Mouse (Mus musculus) c-Kit-positive CD71-negative TER-119-negative erythroid progenitor cells, embryonic 14.5 days (primary cell): Measurements from ENCODE around the gene Ostn.

Experiments used
- DNase-seq: peaks from one replicate; pipeline ENCODE4 v3.0.0-alpha.2; 2013; ENCODE audit warnings: low read depth

Gene Ostn

DNA sequence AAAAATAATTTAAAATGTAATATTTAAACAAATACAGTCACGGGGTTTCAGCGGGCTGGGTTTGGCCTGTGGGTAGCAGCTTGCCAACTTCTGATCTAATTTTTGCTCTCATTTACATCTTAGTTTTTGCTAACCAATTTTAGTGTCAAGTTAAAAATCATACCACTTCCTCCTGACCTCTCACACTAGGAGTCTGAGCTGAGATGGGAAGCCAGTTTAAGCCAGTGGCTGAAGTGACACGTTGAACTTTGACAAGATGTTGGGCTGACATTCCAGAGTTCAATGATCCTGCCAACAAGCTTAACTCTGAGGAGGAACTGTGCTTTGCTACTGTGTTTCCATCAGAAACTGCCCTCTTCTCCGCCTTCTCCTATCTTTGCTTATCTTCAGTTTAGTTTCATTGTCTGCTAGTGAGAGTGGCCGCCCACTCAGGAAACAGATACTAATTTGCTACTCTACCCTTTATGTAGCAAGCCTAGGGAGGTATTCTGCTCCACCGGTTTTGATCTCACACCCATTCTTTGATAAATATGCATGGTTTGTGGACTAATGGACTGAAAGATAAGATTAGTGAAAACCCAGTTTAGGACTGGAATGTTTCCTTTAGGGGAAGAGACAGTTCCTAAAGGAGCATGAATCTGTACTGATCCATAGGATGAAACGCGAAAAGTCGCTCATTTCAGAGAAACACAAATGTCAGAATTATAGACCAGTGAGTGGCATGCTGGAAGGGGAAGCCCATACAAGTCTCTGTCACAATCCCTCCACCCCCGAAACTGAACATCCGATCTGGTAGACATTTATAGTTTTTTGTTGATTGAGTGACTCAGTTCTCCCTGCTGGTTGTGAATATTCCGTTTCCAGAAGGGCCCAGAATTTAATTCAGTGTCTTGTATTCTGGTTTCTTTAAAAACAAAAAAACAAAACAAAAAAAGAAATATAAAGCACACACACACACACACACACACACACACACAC, 80.6 kb downstream of the Ostn start:
- no peak for DNase-seq

GRCm38 (mm10) chr16:27388761-27389451, 81.6 kb downstream of the Ostn start, which contains the start of gene Ccdc50:
Gene Ccdc50, plus strand, starts transcription at chr16:27388869.
- no peak for DNase-seq

DNA sequence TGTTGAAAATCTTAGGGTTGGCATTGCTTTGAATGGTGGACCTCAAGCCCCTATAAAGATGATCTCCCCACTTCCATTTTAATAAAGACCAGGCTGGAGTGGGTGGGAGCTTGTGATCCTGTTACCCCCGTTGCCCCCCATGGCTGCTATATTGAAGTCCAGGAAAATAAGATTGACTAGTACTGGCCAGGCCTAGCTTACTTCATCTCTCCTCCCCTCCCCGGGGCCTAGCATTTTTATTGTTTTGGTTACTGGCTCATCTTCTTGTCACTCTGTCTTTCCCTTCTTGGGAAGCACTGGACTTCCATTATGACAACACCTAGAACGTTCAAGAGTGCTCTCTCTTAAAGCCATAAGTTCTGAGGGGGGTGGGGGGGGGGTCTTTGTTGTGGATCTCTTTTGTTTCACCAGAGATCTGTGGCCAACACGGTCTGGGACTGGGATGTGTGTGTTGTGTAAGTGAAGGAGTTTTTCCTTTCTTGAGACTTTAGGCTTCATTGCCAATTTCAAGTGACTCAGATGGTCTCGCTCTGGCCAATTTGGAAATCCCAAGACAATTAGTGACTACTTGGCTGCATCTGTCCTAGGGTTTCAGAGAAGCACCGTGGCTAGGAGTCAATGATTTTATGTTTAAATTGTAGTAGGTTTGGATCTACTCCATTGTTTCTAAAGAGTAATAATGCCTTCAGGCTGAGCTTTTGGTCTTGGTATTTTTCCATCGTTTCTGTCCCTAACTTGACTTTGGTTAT, 82.4 kb downstream of the Ostn start:
- no peak for DNase-seq

GRCm38 (mm10) chr16:27390306-27390705, 83.0 kb downstream of the Ostn start:
- DNase-seq, result no peak

DNA sequence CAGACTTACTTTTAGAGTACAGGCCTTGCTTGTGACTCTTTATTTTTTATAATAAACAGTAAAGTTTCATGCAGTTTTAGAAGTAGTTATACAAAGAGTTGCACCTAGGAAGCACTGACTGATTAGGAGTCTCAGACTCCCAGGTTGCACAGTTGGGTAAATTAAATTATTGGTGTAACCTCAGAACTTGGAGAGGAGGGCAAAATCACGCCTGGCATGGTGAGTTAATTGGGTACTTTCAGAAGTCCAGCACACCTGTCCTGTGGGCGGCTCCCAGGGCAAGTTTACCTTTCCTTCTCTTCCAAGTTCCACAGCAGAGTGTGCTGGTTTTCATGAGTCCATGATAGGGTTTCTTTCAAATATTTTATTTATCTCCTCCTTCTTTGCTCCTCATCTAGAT, 84.6 kb downstream of the Ostn start:
- no peak for DNase-seq

- DNase-seq, result no peak
These were observed 88.2 kb downstream of the Ostn start for GRCm38 (mm10) chr16:27395251-27396037.

- DNase-seq, result no peak
These were observed 89.7 kb downstream of the Ostn start for GRCm38 (mm10) chr16:27396951-27397350.

DNA sequence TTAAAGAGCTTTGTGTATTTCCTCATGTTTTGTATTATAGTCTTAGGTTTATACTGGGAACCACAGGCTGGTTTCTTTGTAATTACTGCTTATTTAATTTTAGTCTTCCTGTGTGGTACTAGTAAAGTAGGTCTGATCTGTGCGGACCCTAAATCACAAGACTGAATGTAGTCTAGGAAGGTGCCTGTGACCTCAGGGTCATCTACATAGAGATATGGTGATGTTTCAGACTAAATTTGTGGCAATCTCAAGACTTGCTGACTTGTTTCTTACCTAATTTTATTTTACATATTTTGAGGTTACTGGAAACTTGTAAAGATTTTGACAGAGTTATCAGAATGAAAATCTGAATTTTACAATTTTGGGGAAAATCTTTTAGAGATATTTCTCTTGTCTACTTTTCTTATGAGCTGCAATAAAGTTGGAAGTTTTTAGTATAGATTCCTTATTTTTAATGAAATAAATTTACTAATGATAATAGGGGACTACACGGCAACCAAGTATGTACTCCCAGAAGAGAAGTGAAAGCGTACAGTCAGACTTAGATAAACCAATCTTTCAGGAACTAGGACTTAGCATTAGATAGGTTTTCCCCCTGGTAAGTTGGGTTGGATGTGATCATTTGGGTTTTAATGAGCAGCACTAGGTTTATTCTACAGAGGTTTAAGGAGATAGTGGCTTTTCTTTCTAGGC, 91.9 kb downstream of the Ostn start:
- DNase-seq, result no peak

- DNase-seq, result no peak
These were observed 92.5 kb downstream of the Ostn start for GRCm38 (mm10) chr16:27399719-27400253.
